Mouse (Mus musculus) T-cell, adult 66 days (primary cell): ENCODE measurements around the gene Trit1. TPM values are rescaled to one million over a fixed set of nuclear protein-coding genes. Genes with fewer than 3 reads are reported as not detected.

ENCODE experiments used
- total RNA-seq, 2 experiments: library from RNA; stranded (reverse); gene quantifications; 3 replicates in 1 of 2; 4 replicates in 1 of 2; pipeline ENCODE4 v1.2.4; 2023

Gene Trit1
- 10 to 100 TPM; 12.1 to 16.5 TPM for total RNA-seq

DNA sequence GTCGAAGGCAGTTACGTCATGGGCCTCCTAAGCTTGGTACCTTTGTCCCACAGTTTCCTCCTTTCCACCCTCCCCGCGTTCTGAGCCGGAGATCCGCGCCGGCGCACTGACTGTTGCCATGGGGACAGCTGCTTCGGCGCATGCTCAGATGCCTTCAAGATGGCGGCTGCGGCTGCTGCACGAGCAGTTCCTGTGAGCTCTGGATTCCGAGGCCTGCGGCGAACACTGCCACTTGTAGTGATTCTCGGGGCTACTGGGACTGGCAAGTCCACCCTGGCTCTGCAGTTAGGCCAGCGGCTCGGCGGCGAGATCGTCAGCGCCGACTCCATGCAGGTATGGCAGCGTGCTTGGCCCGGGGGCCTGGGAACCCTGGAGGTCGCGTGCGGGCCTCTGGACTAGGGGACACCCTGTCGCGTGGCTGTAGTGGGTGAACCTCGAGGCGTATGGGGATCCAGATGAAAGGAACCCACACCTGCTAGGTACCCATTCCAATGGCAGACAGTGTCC is at the start of gene Trit1:
Trit1 (plus strand) TSS at position 147 of the 507 bp plus-strand sequence.

GRCm38 (mm10) chr4:122995404-122996220 is 20.8 kb upstream of the Trit1 start, which contains the start of gene Mycl:
TSS of gene Mycl (plus strand) at chr4:122995652.

Other genes with a start within 250 kb of the Trit1 start
- gene Ppt1, start 180.4 kb upstream of the Trit1 start, total RNA-seq, result 10 to 100 TPM; 40.5 to 44.9 TPM
- gene Cap1, start 130.5 kb upstream of the Trit1 start, total RNA-seq, result 100 to 1,000 TPM; 406 to 432 TPM
- 1 to 10 TPM in 1 of 2 experiments, under 1 TPM in 1; 0.30 to 2.6 TPM for gene Mfsd2a, start 55.4 kb upstream of the Trit1 start, total RNA-seq
- gene Mycl, start 20.9 kb upstream of the Trit1 start, total RNA-seq, result 1 to 10 TPM in 1 of 2 experiments, under 1 TPM in 1; 0.62 to 1.1 TPM
- not detected for gene Bmp8b, start 88.6 kb downstream of the Trit1 start, total RNA-seq
- not detected for gene Oxct2b, start 99.7 kb downstream of the Trit1 start, total RNA-seq
- 10 to 100 TPM; 62.0 to 68.1 TPM for gene Ppie, start 123.4 kb downstream of the Trit1 start, total RNA-seq
- gene Hpcal4, start 166.6 kb downstream of the Trit1 start, total RNA-seq, result not detected
- gene Nt5c1a, start 184.9 kb downstream of the Trit1 start, total RNA-seq, result not detected
- under 1 TPM in 1 of 2 experiments, not detected in 1; 0.23 TPM for gene Heyl, start 217.0 kb downstream of the Trit1 start, total RNA-seq
- gene Pabpc4, start 245.8 kb downstream of the Trit1 start, total RNA-seq, result 10 to 100 TPM; 76.6 to 80.7 TPM